Mouse (Mus musculus): ENCODE results near the gene Thra.

- TF ChIP-seq CTCF (conservative IDR thresholded peaks at IDR 0.05 in 1 of 2, IDR thresholded peaks at IDR 0.05 in 1 of 2; ENCODE audit: low read depth in 2 of 2, low read length in 2 of 2) (peak; percentile 15 to 54; a peak in 2 of 4 replicates), RAD21 (IDR thresholded peaks at IDR 0.05; ENCODE audit: low read depth, low read length) (peak; percentile 48), POLR2A (IDR thresholded peaks at IDR 0.05; ENCODE audit: low read depth, low read length) (no peak), ZKSCAN1 (IDR thresholded peaks at IDR 0.05; ENCODE audit: borderline replicate concordance, low read depth, low read length) (no peak), SIN3A (IDR thresholded peaks at IDR 0.05; ENCODE audit: low read length) (no peak), RCOR1 (conservative IDR thresholded peaks at IDR 0.05; ENCODE audit: low read depth, low read length) (no peak), ZNF384 (IDR thresholded peaks at IDR 0.05; ENCODE audit: low read depth, low read length) (no peak), NELFE (IDR thresholded peaks at IDR 0.05; ENCODE audit: low read depth, low read length) (no peak), MAX (IDR thresholded peaks at IDR 0.05; ENCODE audit: low read length) (no peak), USF1 (IDR thresholded peaks at IDR 0.05; ENCODE audit: low read depth, low read length) (no peak), USF2 (conservative IDR thresholded peaks at IDR 0.05; ENCODE audit: low read depth, low read length) (no peak), NRF1 (IDR thresholded peaks at IDR 0.05; ENCODE audit: low read depth, low read length) (no peak), KAT2A (IDR thresholded peaks at IDR 0.05; ENCODE audit: insufficient replicate concordance, low read length) (no peak)
Observed at GRCm38 (mm10) chr11:98734020-98734419, 6.4 kb upstream of the Thra start.
